Mouse (Mus musculus): ENCODE measurements around the gene 1700013G24Rik.

- no peak for TF ChIP-seq CTCF (IDR thresholded peaks at IDR 0.05; ENCODE audit: low read depth)
- TF ChIP-seq EP300 (optimal IDR thresholded peaks at IDR 0.05) = no peak
Observed at GRCm38 (mm10) chr4:137438842-137439241, 14.2 kb upstream of the 1700013G24Rik start.

Measured in stomach, postnatal 0 days (tissue).